ENCODE assay signal across 15 mouse cellular contexts in genomic region chr5:124495547-124495946, GRCm38 (mm10). TPM values are rescaled to one million over a fixed set of nuclear protein-coding genes. Genes with fewer than 3 reads are reported as not detected.
DNase-seq lines count a peak whose midpoint lies in the region; ATAC-seq lines count a peak whose summit lies in the region.
"Had no signal": no experiment of that assay in that cellular context is flagged by ENCODE, and none has a peak within 500 bp of the region (broad histone marks: within the 10 kb centered on the region; RNA-seq: fewer than 3 reads in every experiment).

No protein-coding gene starts in this region.

- no peak overlapping the region for H3K4me2 ChIP-seq in hindbrain, embryonic 11.5 days (replicated peaks; ENCODE audit: low read depth, low read length)
- H3K4me2 ChIP-seq in hindbrain, embryonic 16.5 days (ENCODE audit: low read length): no peak overlapping the region
- H3K4me2 ChIP-seq: embryonic facial prominence, embryonic 15.5 days; liver, embryonic 15.5 days had no signal

- peak; percentile 40 for DNase-seq in hindbrain, embryonic 11.5 days (ENCODE audit: low spot score)
- peak; percentile 61 for DNase-seq in brain, adult 2 months (ENCODE audit: low read depth, low spot score)
- DNase-seq in embryo, embryonic 11 days: peak; percentile 21
- DNase-seq in thymus, adult 18-20 months: peak; percentile 47 to 60
- no peak for DNase-seq in kidney, postnatal 4 days
- DNase-seq: cerebellum, adult 9-10 months; heart, postnatal 36 days; kidney, adult 11 months; left cerebral cortex, postnatal 4 days; lung, postnatal 36 days had no signal

- H3K4me1 ChIP-seq in hindbrain, embryonic 11.5 days (replicated peaks; ENCODE audit: control insufficient read depth, insufficient read depth, low read length): peaks cover 6% of the 10 kb centered on the region
- no peaks in the 10 kb centered on the region for H3K4me1 ChIP-seq in hindbrain, embryonic 16.5 days (ENCODE audit: control insufficient read depth, insufficient read depth, low read depth, low read length)
- H3K4me1 ChIP-seq: embryonic facial prominence, embryonic 15.5 days had no signal

- WGBS in hindbrain, embryonic 11.5 days: 44% methylated on average over 7 of the region's 7 CpGs
- 46% methylated on average over 7 of the region's 7 CpGs for WGBS in hindbrain, embryonic 16.5 days

- no peak overlapping the region for H3K9ac ChIP-seq in hindbrain, embryonic 11.5 days (ENCODE audit: low read depth, low read length)
- no peak overlapping the region for H3K9ac ChIP-seq in hindbrain, embryonic 16.5 days (ENCODE audit: low read depth, low read length)
- H3K9ac ChIP-seq: embryonic facial prominence, embryonic 15.5 days; liver, embryonic 15.5 days had no signal

- no peaks in the 10 kb centered on the region for H3K27me3 ChIP-seq in hindbrain, embryonic 11.5 days (ENCODE audit: control insufficient read depth, insufficient read depth, low read length)
- no peaks in the 10 kb centered on the region for H3K27me3 ChIP-seq in hindbrain, embryonic 16.5 days (replicated peaks; ENCODE audit: control insufficient read depth, insufficient read depth, low read length)
- H3K27me3 ChIP-seq: embryonic facial prominence, embryonic 15.5 days; liver, embryonic 15.5 days had no signal

- no peaks in the 10 kb centered on the region for H3K36me3 ChIP-seq in hindbrain, embryonic 11.5 days (ENCODE audit: control insufficient read depth, insufficient read depth, low read length)
- H3K36me3 ChIP-seq in hindbrain, embryonic 16.5 days (ENCODE audit: control insufficient read depth, insufficient read depth, low read length): peaks cover 3% of the 10 kb centered on the region

- no peak for ATAC-seq in hindbrain, embryonic 11.5 days (ENCODE audit: low FRiP score)
- ATAC-seq in hindbrain, embryonic 16.5 days: no peak
- ATAC-seq in megakaryocyte-erythroid progenitor cell, adult 5-6 weeks (replicated peaks; ENCODE audit: low FRiP score, low TSS enrichment, poor library complexity, severe bottlenecking): no peak
- ATAC-seq: CD4-positive, CD25-positive, alpha-beta regulatory T cell, adult 4 months had no signal

- H3K9me3 ChIP-seq in hindbrain, embryonic 11.5 days (ENCODE audit: control insufficient read depth, low read length): no peaks in the 10 kb centered on the region
- no peaks in the 10 kb centered on the region for H3K9me3 ChIP-seq in hindbrain, embryonic 16.5 days (ENCODE audit: control insufficient read depth, low read length)
- H3K9me3 ChIP-seq: embryonic facial prominence, embryonic 15.5 days; liver, embryonic 15.5 days had no signal

- H3K4me3 ChIP-seq in hindbrain, embryonic 11.5 days (ENCODE audit: low read depth, low read length): no peak overlapping the region
- no peak overlapping the region for H3K4me3 ChIP-seq in hindbrain, embryonic 16.5 days (ENCODE audit: low read length)
- H3K4me3 ChIP-seq: embryonic facial prominence, embryonic 15.5 days; liver, embryonic 15.5 days had no signal

- H3K27ac ChIP-seq in hindbrain, embryonic 11.5 days (ENCODE audit: low read depth, low read length): no peak overlapping the region
- H3K27ac ChIP-seq in hindbrain, embryonic 16.5 days (ENCODE audit: low read depth, low read length): no peak overlapping the region
- H3K27ac ChIP-seq: embryonic facial prominence, embryonic 15.5 days; liver, embryonic 15.5 days had no signal

RNA-seq across cellular contexts. Expression of gene Snrnp35, which starts 12.6 kb away (rescaled TPM):
- 15.2 and 15.7 TPM in 2 replicates for polyA plus RNA-seq in hindbrain, embryonic 11.5 days (2014; fragmentation: Nextera tagmentation; extraction: Ambion mirVana)
- 19.6 and 21.9 TPM in 2 replicates for polyA plus RNA-seq in hindbrain, embryonic 16.5 days (2015; fragmentation: Nextera tagmentation; extraction: Ambion mirVana)
- 6.1 and 9.4 TPM in 2 replicates for total RNA-seq in megakaryocyte-erythroid progenitor cell, adult 5-6 weeks (2014; fragmentation: Nextera tagmentation)
- 3.2 and 11.1 TPM in 2 replicates for total RNA-seq in megakaryocyte-erythroid progenitor cell, adult 5-6 weeks (2017)

RNA-seq across cellular contexts. Expression of gene Rilpl2, which starts 17.4 kb away (rescaled TPM):
- polyA plus RNA-seq in hindbrain, embryonic 11.5 days (2014; fragmentation: Nextera tagmentation; extraction: Ambion mirVana): 19.2 and 20.8 TPM in 2 replicates
- polyA plus RNA-seq in hindbrain, embryonic 16.5 days (2015; fragmentation: Nextera tagmentation; extraction: Ambion mirVana): 28.5 and 31.8 TPM in 2 replicates
- total RNA-seq in megakaryocyte-erythroid progenitor cell, adult 5-6 weeks (2014; fragmentation: Nextera tagmentation): 16.1 and 18.0 TPM in 2 replicates
- 13.8 and 19.0 TPM in 2 replicates for total RNA-seq in megakaryocyte-erythroid progenitor cell, adult 5-6 weeks (2017)

RNA-seq across cellular contexts. Expression of gene Rilpl1, which starts 35.6 kb away (rescaled TPM):
- polyA plus RNA-seq in hindbrain, embryonic 11.5 days (2014; fragmentation: Nextera tagmentation; extraction: Ambion mirVana): 16.4 and 20.7 TPM in 2 replicates
- 13.9 and 14.5 TPM in 2 replicates for polyA plus RNA-seq in hindbrain, embryonic 16.5 days (2015; fragmentation: Nextera tagmentation; extraction: Ambion mirVana)
- 2.4 TPM in 1 of 2 replicates, not detected in the other for total RNA-seq in megakaryocyte-erythroid progenitor cell, adult 5-6 weeks (2014; fragmentation: Nextera tagmentation)
- 2.2 and 6.6 TPM in 2 replicates for total RNA-seq in megakaryocyte-erythroid progenitor cell, adult 5-6 weeks (2017)

RNA-seq across cellular contexts. Expression of gene Tmed2, which starts 44.9 kb away (rescaled TPM):
- polyA plus RNA-seq in hindbrain, embryonic 11.5 days (2014; fragmentation: Nextera tagmentation; extraction: Ambion mirVana): 474 and 506 TPM in 2 replicates
- polyA plus RNA-seq in hindbrain, embryonic 16.5 days (2015; fragmentation: Nextera tagmentation; extraction: Ambion mirVana): 342 and 347 TPM in 2 replicates
- 300 and 349 TPM in 2 replicates for total RNA-seq in megakaryocyte-erythroid progenitor cell, adult 5-6 weeks (2014; fragmentation: Nextera tagmentation)
- 809 and 870 TPM in 2 replicates for total RNA-seq in megakaryocyte-erythroid progenitor cell, adult 5-6 weeks (2017)

RNA-seq across cellular contexts. Expression of gene Kmt5a, which starts 55.8 kb away (rescaled TPM):
- polyA plus RNA-seq in hindbrain, embryonic 11.5 days (2014; fragmentation: Nextera tagmentation; extraction: Ambion mirVana): 52.2 and 83.1 TPM in 2 replicates
- polyA plus RNA-seq in hindbrain, embryonic 16.5 days (2015; fragmentation: Nextera tagmentation; extraction: Ambion mirVana): 12.0 and 14.6 TPM in 2 replicates
- total RNA-seq in megakaryocyte-erythroid progenitor cell, adult 5-6 weeks (2014; fragmentation: Nextera tagmentation): 177 and 250 TPM in 2 replicates
- 187 and 201 TPM in 2 replicates for total RNA-seq in megakaryocyte-erythroid progenitor cell, adult 5-6 weeks (2017)

Comparison
In these comparisons a context has a peak if more than half of its experiments do, and no peak if none do; other contexts are left out.
1. DNase-seq: peak in hindbrain, embryonic 11.5 days (single experiment), brain, adult 2 months (single experiment), embryo, embryonic 11 days (single experiment) and thymus, adult 18-20 months (2 of 2); none in kidney, postnatal 4 days (0 of 2).